Mouse (Mus musculus): Measurements from ENCODE around the gene Ptpn13. TPM values are rescaled to one million over a fixed set of nuclear protein-coding genes. Genes with fewer than 3 reads are reported as not detected.

Gene Ptpn13
- polyA plus RNA-seq (2015; fragmentation: Nextera tagmentation; extraction: Ambion mirVana) = 3.5 and 5.9 TPM in 2 replicates

DNA sequence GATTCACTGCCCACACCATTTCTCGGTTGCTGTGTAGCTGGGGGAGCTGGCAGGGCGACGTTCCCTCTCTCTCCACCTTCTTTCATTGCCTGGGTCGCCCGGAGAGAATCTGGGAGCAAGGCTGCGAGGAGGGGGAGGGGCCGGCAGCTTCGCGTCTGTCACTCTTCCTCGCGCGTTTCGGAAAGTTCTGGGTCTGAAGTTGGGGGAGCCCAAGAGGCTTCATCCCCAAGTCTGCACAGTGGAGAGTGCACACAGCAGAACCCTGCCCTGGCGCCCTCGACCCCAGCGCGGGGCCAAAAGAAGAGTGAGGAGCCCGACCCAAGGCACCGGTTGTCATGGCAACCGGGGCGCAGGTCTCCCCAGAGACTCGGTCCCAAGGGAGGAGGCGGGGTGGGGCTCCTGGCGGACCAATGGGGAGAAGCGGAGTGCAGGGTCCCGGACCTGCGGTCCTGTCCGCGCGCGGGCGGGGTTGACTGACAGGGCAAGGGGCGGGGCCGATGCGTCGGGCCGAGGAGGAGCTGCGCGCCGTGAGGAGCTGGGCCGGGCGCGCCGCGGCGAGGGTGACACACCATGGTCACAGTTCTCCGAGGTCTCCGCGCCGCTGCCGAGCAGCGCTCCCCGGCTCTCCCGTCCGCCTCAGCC is at the start of gene Ptpn13:
TSS of gene Ptpn13 (plus strand) at position 515 of the 642 bp plus-strand sequence.
- Histone ChIP-seq H3K4me3 (replicated peaks) (peak within 1 kb of the TSS; percentile 74), H3K36me3 (no peaks in the 10 kb centered on the region), H3K9ac (replicated peaks) (peak within 1 kb of the TSS; percentile 70), H3K4me2 (peak within 1 kb of the TSS; percentile 98), H3K4me1 (peaks cover 28% of the 10 kb centered on the region), H3K27ac (replicated peaks) (peak within 1 kb of the TSS; percentile 82), H3K27me3 (replicated peaks) (peaks cover 5% of the 10 kb centered on the region), H3K9me3 (replicated peaks) (no peaks in the 10 kb centered on the region)
- ATAC-seq (ENCODE audit: low FRiP score) = peak; percentile 96
- 1% methylated on average over 44 of the region's 55 CpGs for WGBS

DNA sequence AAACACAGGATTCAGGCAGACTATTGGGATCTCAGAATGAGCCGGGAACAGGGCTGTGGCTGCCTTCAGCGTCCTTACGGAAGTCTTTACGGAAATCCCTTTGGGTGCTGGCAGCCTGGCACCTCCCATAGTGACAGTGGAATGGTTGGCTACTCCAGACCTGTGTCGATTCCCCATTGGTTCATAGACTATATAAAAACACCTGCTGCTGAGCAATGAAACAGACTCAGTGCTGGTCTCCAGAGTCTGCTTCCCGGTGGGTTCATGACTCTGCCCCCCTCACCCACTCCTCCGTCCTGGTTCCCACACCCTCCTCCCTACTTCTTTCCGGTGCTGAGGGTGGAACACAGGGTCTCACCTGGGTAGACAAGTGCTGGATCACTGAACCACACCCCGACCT is 49.8 kb upstream of the Ptpn13 start:
- Histone ChIP-seq H3K4me2 (no peak overlapping the region), H3K9ac (replicated peaks) (no peak overlapping the region), H3K27ac (replicated peaks) (no peak overlapping the region), H3K9me3 (replicated peaks) (no peaks in the 10 kb centered on the region), H3K27me3 (replicated peaks) (0 out of 2 replicates have a peak, but pooled peaks cover 4% of the 10 kb centered on the region), H3K36me3 (no peaks in the 10 kb centered on the region), H3K4me1 (no peaks in the 10 kb centered on the region), H3K4me3 (replicated peaks) (no peak overlapping the region)
- 88% methylated on average over 9 of the region's 9 CpGs for WGBS
- no peak for ATAC-seq (ENCODE audit: low FRiP score)

DNA sequence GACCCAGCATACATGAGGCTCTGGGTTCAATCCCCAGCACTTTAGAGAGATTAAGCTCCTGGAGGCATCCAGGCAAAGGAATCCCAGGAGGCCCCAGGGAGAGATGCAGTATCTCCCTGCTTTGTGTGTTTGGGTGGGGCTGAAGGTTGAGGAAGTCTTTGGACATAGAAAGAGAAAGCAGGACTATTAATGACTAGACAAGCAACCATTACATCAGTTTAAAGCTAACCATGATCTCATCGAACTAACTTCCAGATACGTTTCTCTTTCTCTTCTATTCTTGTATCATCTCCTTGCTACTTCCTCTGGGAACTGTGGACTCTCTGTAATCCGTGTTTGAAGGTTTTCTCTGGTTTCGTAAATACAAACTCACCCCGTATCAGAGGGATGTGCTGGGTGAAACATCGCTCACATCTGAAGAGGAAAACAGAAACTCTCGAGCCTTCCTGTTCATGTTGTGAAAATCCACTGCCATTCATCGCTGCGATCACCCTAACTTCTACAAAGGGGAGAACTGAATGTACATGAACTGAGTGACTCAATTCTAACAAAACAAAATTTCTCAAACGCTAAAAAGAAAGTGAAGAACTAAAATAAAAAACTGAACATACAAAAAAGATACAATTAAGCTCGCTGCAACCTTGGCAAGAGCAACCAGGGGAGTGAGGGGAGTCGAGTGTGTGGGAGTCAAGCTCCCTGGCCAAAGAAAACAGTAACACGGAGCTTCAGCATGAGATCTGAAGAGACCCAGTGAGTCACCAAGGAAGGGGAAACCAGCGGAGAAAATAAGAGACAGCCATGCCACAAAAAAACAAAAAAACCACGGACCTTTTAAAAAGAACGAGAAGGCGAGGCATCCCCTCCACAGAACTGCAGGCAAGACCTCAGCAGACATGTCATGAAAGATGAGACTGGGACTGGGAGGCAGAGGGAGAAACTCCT is 48.4 kb upstream of the Ptpn13 start:
- Histone ChIP-seq H3K4me3 (replicated peaks) (no peak overlapping the region), H3K9me3 (replicated peaks) (no peaks in the 10 kb centered on the region), H3K27me3 (replicated peaks) (0 out of 2 replicates have a peak, but pooled peaks cover 4% of the 10 kb centered on the region), H3K27ac (replicated peaks) (no peak overlapping the region), H3K36me3 (no peaks in the 10 kb centered on the region), H3K4me2 (no peak overlapping the region), H3K4me1 (0 out of 2 replicates have a peak, but pooled peaks cover 2% of the 10 kb centered on the region), H3K9ac (replicated peaks) (no peak overlapping the region)
- WGBS = 71% methylated on average over 17 of the region's 17 CpGs
- ATAC-seq (ENCODE audit: low FRiP score) = no peak

DNA sequence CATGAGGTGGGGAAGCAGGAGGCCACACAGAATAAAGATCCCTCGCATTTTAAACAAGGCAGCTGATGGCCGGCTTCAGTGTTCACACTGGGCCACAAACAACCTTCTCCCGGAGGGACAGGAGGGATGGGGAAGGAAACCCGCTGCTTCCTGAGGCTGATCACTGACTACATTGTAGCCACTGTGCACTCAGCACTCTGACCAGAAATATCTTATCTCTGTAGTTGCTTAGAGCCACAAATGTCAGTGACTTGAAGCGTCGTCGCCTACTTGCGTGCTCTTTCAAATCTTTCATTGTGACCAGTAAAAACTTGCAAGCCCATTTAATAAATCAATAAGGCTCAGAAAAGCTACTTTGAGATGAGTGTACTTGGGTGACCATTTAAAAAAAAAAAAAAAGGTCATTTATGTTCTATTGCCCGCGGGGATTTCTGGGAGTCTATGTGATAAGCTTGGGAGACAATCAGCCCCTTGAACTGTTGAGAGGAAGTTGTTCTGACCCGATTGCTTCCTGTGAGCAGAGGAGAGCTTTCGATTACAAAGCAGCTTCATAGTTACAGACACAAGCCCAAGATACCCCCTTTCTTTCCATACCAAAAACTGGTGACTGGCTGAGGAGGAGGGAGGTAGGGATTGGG is 47.4 kb upstream of the Ptpn13 start:
- Histone ChIP-seq H3K27me3 (replicated peaks) (0 out of 2 replicates have a peak, but pooled peaks cover 4% of the 10 kb centered on the region), H3K4me3 (replicated peaks) (no peak overlapping the region), H3K9ac (replicated peaks) (no peak overlapping the region), H3K36me3 (no peaks in the 10 kb centered on the region), H3K9me3 (replicated peaks) (no peaks in the 10 kb centered on the region), H3K4me2 (no peak overlapping the region), H3K27ac (replicated peaks) (no peak overlapping the region), H3K4me1 (0 out of 2 replicates have a peak, but pooled peaks cover 2% of the 10 kb centered on the region)
- 65% methylated on average over 12 of the region's 12 CpGs for WGBS
- no peak for ATAC-seq (ENCODE audit: low FRiP score)

DNA sequence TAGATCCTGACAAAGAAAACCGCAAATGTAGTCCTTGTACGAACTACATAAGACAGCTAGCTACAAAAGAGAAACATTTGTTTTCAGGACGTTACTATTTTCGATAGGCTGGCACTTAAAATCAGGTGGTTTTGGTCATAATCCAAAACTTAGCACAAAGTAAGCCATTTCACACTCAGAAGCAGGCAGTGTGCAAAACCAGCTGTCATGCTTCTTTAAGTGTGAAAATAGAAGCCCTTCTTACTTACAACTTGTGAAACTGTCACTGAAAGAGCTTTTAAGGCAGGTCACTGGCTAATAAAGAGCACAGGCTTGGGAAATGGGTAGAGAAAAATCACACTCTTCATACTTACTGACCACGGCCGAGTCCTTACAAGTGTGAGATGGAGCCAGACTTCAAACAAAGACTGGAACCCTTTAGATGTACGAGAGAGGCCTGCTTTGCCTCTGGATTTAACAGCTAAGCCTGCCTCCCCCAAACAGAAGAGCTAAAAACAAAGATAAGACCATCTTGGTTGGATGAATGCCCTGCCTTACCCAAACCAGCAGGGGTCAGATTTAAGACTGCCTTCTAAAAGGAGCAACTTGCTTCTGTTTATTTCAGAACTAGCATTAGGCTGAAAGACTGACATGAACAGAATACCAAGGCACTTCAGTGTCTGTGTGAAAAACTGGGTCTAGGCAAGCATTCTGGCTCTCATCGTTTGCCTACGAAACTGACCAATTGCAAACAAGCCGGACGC is 44.0 kb upstream of the Ptpn13 start:
- Histone ChIP-seq H3K9me3 (replicated peaks) (no peaks in the 10 kb centered on the region), H3K36me3 (no peaks in the 10 kb centered on the region), H3K4me1 (0 out of 2 replicates have a peak, but pooled peaks cover 2% of the 10 kb centered on the region), H3K4me2 (no peak overlapping the region), H3K4me3 (replicated peaks) (no peak overlapping the region), H3K27ac (replicated peaks) (no peak overlapping the region), H3K27me3 (replicated peaks) (no peaks in the 10 kb centered on the region), H3K9ac (replicated peaks) (no peak overlapping the region)
- 69% methylated on average over 11 of the region's 11 CpGs for WGBS
- ATAC-seq (ENCODE audit: low FRiP score) = no peak

DNA sequence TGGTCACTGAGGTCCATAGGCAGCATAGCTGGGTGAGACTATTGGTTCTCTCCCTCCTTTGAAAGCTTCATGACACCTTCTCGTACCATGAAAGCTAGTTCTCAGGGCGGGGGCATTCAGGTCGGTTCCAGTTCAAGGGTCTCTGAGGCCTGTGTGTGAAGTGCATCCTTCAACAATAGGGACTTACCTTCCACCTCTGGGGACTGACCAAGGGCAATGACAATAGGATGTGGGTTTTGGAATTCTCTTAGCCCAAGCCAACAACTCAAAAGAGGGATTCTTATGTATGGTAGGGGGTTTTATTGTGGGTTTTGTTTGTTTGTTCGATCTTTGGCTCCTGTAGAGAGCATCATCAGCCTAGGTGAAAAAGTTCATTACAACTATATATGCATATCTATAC is 42.0 kb upstream of the Ptpn13 start:
- Histone ChIP-seq H3K36me3 (no peaks in the 10 kb centered on the region), H3K9me3 (replicated peaks) (no peaks in the 10 kb centered on the region)
- WGBS = 92% methylated on average over 4 of the region's 4 CpGs

DNA sequence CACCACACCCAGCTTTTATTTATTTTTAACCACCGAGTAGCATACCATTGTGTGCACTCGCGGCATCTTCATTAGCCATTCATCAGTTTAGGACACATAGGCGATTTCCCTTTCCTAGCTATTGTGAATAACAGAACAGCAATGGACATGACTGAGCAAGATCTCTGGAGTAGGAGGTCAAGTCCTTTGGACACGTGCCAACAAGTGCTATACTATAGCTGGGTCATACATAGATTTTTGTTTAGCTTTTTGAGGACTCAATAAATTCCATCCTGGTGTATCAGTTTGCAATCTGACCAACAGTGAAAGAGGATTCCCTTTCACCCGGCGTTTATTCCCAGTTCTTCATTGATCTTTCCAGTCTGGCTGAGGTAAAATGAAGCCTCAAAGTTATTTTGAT is 41.0 kb upstream of the Ptpn13 start:
- Histone ChIP-seq H3K9me3 (replicated peaks) (no peaks in the 10 kb centered on the region), H3K4me2 (no peak overlapping the region), H3K36me3 (no peaks in the 10 kb centered on the region), H3K27me3 (replicated peaks) (no peaks in the 10 kb centered on the region), H3K4me3 (replicated peaks) (no peak overlapping the region), H3K4me1 (0 out of 2 replicates have a peak, but pooled peaks cover 10% of the 10 kb centered on the region), H3K27ac (replicated peaks) (no peak overlapping the region), H3K9ac (replicated peaks) (no peak overlapping the region)
- 69% methylated on average over 7 of the region's 7 CpGs for WGBS
- ATAC-seq (ENCODE audit: low FRiP score) = no peak

More for the DNA sequence above, 42.0 kb upstream of the Ptpn13 start:
- 0 out of 2 replicates have a peak, but pooled peaks cover 9% of the 10 kb centered on the region for H3K4me1 ChIP-seq
- H3K27ac ChIP-seq (replicated peaks) = no peak overlapping the region
- H3K4me2 ChIP-seq = no peak overlapping the region
- ATAC-seq (ENCODE audit: low FRiP score) = no peak
- no peak overlapping the region for H3K9ac ChIP-seq (replicated peaks)
- H3K27me3 ChIP-seq (replicated peaks) = no peaks in the 10 kb centered on the region
- H3K4me3 ChIP-seq (replicated peaks) = no peak overlapping the region

DNA sequence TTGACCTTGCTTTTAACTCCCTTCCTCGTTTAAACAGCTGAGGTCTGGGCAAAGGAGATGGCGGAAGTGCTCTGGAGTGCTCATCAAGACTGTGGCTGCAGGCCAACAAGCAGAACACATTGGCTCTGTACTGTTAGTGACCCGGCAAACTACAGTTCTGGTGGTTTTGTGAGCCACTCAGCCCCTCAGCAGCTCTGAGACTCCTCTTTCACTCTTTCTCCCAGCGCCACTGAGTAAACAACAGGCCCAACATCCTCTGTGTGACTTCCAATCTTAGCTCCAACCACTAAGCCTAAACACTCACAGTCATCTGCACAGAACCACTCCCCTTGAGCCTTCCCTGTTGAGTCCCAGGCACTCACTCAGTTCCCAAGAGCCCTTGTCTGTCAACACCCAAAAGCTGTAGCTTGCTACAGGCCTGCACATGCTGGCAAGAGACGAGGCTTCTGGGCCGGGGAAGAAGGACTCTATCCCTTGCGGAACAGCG is 37.4 kb upstream of the Ptpn13 start:
- H3K9me3 ChIP-seq (replicated peaks) = no peaks in the 10 kb centered on the region
- no peak overlapping the region for H3K4me3 ChIP-seq (replicated peaks)
- peak overlapping the region; percentile 54; the same call in 1 of the 2 replicates for H3K27ac ChIP-seq (replicated peaks)
- 0 out of 2 replicates have a peak, but pooled peaks cover 8% of the 10 kb centered on the region for H3K4me1 ChIP-seq
- ATAC-seq (ENCODE audit: low FRiP score) = no peak
- H3K9ac ChIP-seq (replicated peaks) = no peak overlapping the region
- 67% methylated on average over 8 of the region's 8 CpGs for WGBS
- no peak overlapping the region for H3K4me2 ChIP-seq
- H3K27me3 ChIP-seq (replicated peaks) = no peaks in the 10 kb centered on the region
- no peaks in the 10 kb centered on the region for H3K36me3 ChIP-seq

DNA sequence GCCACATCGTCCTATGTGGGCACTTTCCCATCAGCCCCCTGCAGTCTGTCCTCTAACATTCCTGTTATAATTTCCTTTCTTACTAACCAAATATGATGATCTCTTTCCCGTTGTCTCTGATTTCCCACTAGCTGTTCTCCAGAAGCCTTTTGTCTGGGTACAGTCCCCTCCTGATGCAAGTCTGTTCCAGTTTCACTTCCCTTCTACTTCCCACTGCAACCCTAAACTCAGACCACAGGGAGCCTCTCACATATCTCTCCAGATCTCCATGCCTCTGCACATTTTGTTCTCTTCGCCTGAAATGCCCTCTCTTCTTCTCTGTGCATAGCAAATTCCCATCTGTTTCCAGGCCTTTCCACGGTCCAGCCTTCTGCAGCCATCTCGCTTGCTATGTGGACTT is 35.6 kb upstream of the Ptpn13 start:
- Histone ChIP-seq H3K27me3 (replicated peaks) (no peaks in the 10 kb centered on the region), H3K9ac (replicated peaks) (no peak overlapping the region), H3K4me3 (replicated peaks) (no peak overlapping the region), H3K4me1 (peaks cover 8% of the 10 kb centered on the region; the same call in 1 of the 2 replicates), H3K9me3 (replicated peaks) (no peaks in the 10 kb centered on the region), H3K27ac (replicated peaks) (no peak overlapping the region), H3K4me2 (no peak overlapping the region), H3K36me3 (no peaks in the 10 kb centered on the region)
- 86% methylated on average over 5 of the region's 5 CpGs for WGBS
- no peak for ATAC-seq (ENCODE audit: low FRiP score)

DNA sequence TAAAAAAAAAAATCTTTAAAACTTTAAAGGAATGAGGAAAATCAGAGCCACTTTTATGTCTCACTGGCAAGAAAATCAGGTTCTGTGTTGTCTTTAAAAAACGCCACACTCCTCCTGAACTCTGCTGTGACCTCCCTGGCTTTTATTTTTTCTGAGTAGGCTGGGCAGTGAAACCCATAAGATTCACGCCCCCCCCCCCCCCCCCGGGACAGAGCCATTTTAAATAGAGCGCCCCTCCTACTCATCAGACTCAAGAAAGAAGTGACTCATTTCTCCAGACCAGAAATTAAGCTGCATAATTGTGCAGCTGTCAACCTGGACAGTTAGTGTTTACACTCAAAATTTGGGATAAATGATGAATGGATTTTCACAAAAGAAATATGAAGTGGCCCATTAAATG is 31.8 kb upstream of the Ptpn13 start:
- no peak overlapping the region for H3K4me3 ChIP-seq (replicated peaks)
- 17% methylated on average over 4 of the region's 4 CpGs for WGBS
- ATAC-seq (ENCODE audit: low FRiP score) = no peak

DNA sequence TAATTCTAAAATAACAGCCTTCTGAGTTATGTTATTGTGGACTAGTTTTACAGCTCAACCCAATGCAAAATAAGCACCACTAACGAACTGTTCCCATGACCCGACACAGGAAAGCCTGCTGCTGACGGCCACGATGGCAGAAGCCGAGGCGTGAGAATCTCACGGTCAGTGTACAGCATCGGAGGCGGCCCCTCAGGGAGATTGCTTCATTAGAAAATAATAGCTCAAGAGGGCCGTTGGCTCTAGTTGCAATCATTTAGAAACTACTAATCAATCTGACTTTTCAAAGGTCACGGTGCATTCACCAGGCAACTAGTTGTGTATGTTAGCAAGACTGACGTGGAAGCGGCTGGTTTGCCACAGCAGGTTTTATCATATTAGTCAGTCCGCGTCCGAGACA is 31.2 kb upstream of the Ptpn13 start:
- no peaks in the 10 kb centered on the region for H3K36me3 ChIP-seq
- H3K4me1 ChIP-seq = no peaks in the 10 kb centered on the region; the same call in 1 of the 2 replicates
- no peaks in the 10 kb centered on the region for H3K27me3 ChIP-seq (replicated peaks)
- no peak overlapping the region for H3K4me3 ChIP-seq (replicated peaks)
- H3K9ac ChIP-seq (replicated peaks) = no peak overlapping the region
- no peak overlapping the region for H3K27ac ChIP-seq (replicated peaks)
- no peak overlapping the region for H3K4me2 ChIP-seq
- H3K9me3 ChIP-seq (replicated peaks) = no peaks in the 10 kb centered on the region
- ATAC-seq (ENCODE audit: low FRiP score) = no peak
- WGBS = 37% methylated on average over 16 of the region's 16 CpGs

More for the DNA sequence above, 31.8 kb upstream of the Ptpn13 start:
- H3K27ac ChIP-seq (replicated peaks) = no peak overlapping the region
- H3K4me2 ChIP-seq = no peak overlapping the region
- no peaks in the 10 kb centered on the region; the same call in 1 of the 2 replicates for H3K4me1 ChIP-seq
- no peaks in the 10 kb centered on the region for H3K36me3 ChIP-seq
- no peaks in the 10 kb centered on the region for H3K9me3 ChIP-seq (replicated peaks)
- H3K27me3 ChIP-seq (replicated peaks) = no peaks in the 10 kb centered on the region
- H3K9ac ChIP-seq (replicated peaks) = no peak overlapping the region
